Mouse (Mus musculus) hindbrain, embryonic 16.5 days (tissue): ENCODE measurements at regions not wholly inside any gene's neighbourhood (a gene's known extent, or its start where the extent isn't known, plus 50 kb on each side); places are given as distances from the start of the nearest gene placed in this dataset. TPM values are rescaled to one million over a fixed set of nuclear protein-coding genes. Genes with fewer than 3 reads are reported as not detected.
A peak's percentile ranks its signal among the peaks of the same experiment; 100 is the strongest.

Experiments used
- ATAC-seq: fragments of 200-750 bp; cut with Nextera tagmentation; 2 replicates; pipeline ENCODE4 v1.8.0; 2017; ENCODE audit warnings: moderate TSS enrichment, moderate library complexity
- H3K27ac ChIP-seq: fragments of 300-500 bp; sonication (generic); 2 replicates; pipeline ENCODE4 v1.5.1; 2014; ENCODE audit warnings: low read depth, mild to moderate bottlenecking, control low read depth, low read length, moderate library complexity
- H3K27me3 ChIP-seq: fragments of 300-500 bp; sonication (generic); replicated peaks from 2 replicates; pipeline ENCODE4 v1.6.1; 2014; ENCODE audit warnings: low read length; ENCODE audit not compliant: control insufficient read depth, insufficient read depth
- H3K36me3 ChIP-seq: fragments of 300-500 bp; sonication (generic); 2 replicates; pipeline ENCODE4 v1.6.1; 2014; ENCODE audit warnings: mild to moderate bottlenecking, low read length, moderate library complexity, mixed read lengths; ENCODE audit not compliant: control insufficient read depth, insufficient read depth
- H3K4me1 ChIP-seq: fragments of 300-500 bp; sonication (generic); 2 replicates; pipeline ENCODE4 v1.6.1; 2014; ENCODE audit warnings: low read depth, low read length; ENCODE audit not compliant: control insufficient read depth, insufficient read depth
- H3K4me2 ChIP-seq: fragments of 300-500 bp; sonication (generic); 2 replicates; pipeline ENCODE4 v1.6.1; 2014; ENCODE audit warnings: mild to moderate bottlenecking, low read length, control low read depth, moderate library complexity
- H3K4me3 ChIP-seq: fragments of 300-500 bp; sonication (generic); 2 replicates; pipeline ENCODE4 v1.5.1; 2014; ENCODE audit warnings: mild to moderate bottlenecking, low read length, control low read depth, moderate library complexity
- H3K9ac ChIP-seq: fragments of 300-500 bp; sonication (generic); 2 replicates; pipeline ENCODE4 v1.6.1; 2014; ENCODE audit warnings: low read depth, mild to moderate bottlenecking, control low read depth, low read length, moderate library complexity
- H3K9me3 ChIP-seq: fragments of 300-500 bp; sonication (generic); 2 replicates; pipeline ENCODE4 v1.6.1; 2014; ENCODE audit warnings: mild to moderate bottlenecking, low read length, moderate library complexity; ENCODE audit not compliant: control insufficient read depth
- WGBS: fragments of 180-500 bp; shearing (Covaris S2); extraction: QIAGEN DNeasy Blood & Tissue Kit; methylation state at CpG from one replicate; pipeline ENCODE4 v1.1.7; 2014; 5-methylcytosine and 5-hydroxymethylcytosine counted together
- microRNA-seq: library from miRNA; unstranded; fragments of <30 nt; microRNA quantifications from one replicate; pipeline ENCODE4, GENCODE M21; 2017

- H3K4me2 ChIP-seq, result no peak overlapping the region
- H3K9me3 ChIP-seq, result no peaks in the 10 kb centered on the region
- no peak overlapping the region for H3K9ac ChIP-seq
- no peaks in the 10 kb centered on the region for H3K36me3 ChIP-seq
- no peaks in the 10 kb centered on the region for H3K27me3 ChIP-seq
- no peak for ATAC-seq
- H3K27ac ChIP-seq, result no peak overlapping the region
- H3K4me1 ChIP-seq, result no peaks in the 10 kb centered on the region
- H3K4me3 ChIP-seq, result no peak overlapping the region
- 79% methylated on average over 5 of the region's 5 CpGs for WGBS
Observed at GRCm38 (mm10) chr15:87437611-87438010, 106.5 kb upstream of the Fam19a5 start.

DNA sequence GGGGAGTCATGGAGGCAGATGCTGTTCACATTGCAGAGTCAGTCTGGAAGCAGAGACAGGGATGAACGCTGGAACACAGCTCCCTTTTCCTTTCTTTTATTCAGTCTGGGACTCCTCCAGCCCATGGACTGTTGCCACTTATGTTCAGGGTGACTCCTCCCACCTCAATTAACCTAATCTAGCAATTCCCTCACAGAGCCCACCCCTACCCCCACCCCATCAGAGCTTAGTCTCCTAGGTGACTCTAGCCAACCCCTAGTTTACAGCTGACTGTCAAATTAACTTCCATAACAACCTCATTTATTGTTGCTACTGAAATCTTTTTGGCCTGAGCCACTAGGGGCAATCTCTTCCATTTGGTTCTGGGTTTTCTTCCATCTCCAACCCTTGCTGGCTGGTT is 85.2 kb upstream of the Fam19a5 start:
- H3K27me3 ChIP-seq, result no peaks in the 10 kb centered on the region
- no peak overlapping the region for H3K27ac ChIP-seq
- 27% methylated on average over 1 of the region's 1 CpGs for WGBS
- H3K4me3 ChIP-seq, result no peak overlapping the region
- no peaks in the 10 kb centered on the region for H3K4me1 ChIP-seq
- no peak overlapping the region for H3K9ac ChIP-seq
- no peak overlapping the region for H3K4me2 ChIP-seq
- ATAC-seq, result 0 out of 2 replicates have a peak, but pooled peaks have one; percentile 30
- H3K9me3 ChIP-seq, result no peaks in the 10 kb centered on the region
- H3K36me3 ChIP-seq, result no peaks in the 10 kb centered on the region

DNA sequence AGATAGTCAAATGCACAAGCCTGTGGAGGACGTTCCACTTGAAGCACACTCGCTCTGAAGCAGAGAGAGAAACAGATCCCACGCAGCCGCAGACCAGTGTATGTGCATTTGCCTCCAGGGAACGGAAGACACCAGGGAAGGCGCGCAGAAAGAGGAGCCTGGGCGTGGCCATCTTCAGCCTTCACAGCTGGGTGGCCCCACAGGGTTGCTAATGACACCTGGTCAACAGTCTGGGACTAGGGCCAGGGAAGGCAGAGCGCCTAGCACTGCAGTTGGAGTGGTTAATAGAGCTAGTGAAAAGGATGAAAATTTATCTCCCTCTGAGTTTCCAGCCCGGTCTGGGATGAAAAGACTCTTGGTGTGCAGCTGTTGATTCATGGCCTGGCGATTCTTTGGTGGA is 67.9 kb upstream of the Fam19a5 start:
- ATAC-seq, result no peak
- no peaks in the 10 kb centered on the region for H3K9me3 ChIP-seq
- H3K27ac ChIP-seq, result no peak overlapping the region
- 53% methylated on average over 11 of the region's 11 CpGs for whole genome bisulfite sequencing
- H3K4me1 ChIP-seq, result no peaks in the 10 kb centered on the region
- H3K4me2 ChIP-seq, result no peak overlapping the region
- no peaks in the 10 kb centered on the region for H3K27me3 ChIP-seq
- no peaks in the 10 kb centered on the region for H3K36me3 ChIP-seq
- no peak overlapping the region for H3K4me3 ChIP-seq
- H3K9ac ChIP-seq, result no peak overlapping the region

- no peak overlapping the region for H3K4me2 ChIP-seq
- H3K4me1 ChIP-seq, result no peaks in the 10 kb centered on the region
- H3K27ac ChIP-seq, result no peak overlapping the region
- H3K4me3 ChIP-seq, result no peak overlapping the region
- 81% methylated on average over 14 of the region's 14 CpGs for WGBS
- no peak overlapping the region for H3K9ac ChIP-seq
- H3K27me3 ChIP-seq, result no peaks in the 10 kb centered on the region
- no peaks in the 10 kb centered on the region for H3K36me3 ChIP-seq
- H3K9me3 ChIP-seq, result no peaks in the 10 kb centered on the region
- ATAC-seq, result no peak
Observed at GRCm38 (mm10) chr15:87476862-87477490, 67.1 kb upstream of the Fam19a5 start.

GRCm38 (mm10) chr15:87480758-87481157 is 63.3 kb upstream of the Fam19a5 start:
- no peaks in the 10 kb centered on the region for H3K36me3 ChIP-seq
- H3K9ac ChIP-seq, result no peak overlapping the region
- no peaks in the 10 kb centered on the region for H3K9me3 ChIP-seq
- no peak overlapping the region for H3K27ac ChIP-seq
- WGBS, result 84% methylated on average over 3 of the region's 3 CpGs
- ATAC-seq, result no peak
- peaks cover 3% of the 10 kb centered on the region; the same call in 1 of the 2 replicates for H3K4me1 ChIP-seq
- H3K27me3 ChIP-seq, result no peaks in the 10 kb centered on the region
- H3K4me3 ChIP-seq, result no peak overlapping the region
- H3K4me2 ChIP-seq, result no peak overlapping the region

Small RNAs in the stretch of these regions (microRNA-seq; reads per million reads assigned to microRNA genes)
- not detected for gene Gm23416
